Mouse (Mus musculus) adrenal gland (tissue): ENCODE results near the gene Ech1.

Source experiments
- intact Hi-C: fragments of 180-260 bp; cut with DNase I; formaldehyde crosslinking; loops from one replicate; pipeline ENCODE4 v1.15.1; 2025
- long read RNA-seq, 2 experiments: library from polyadenylated mRNA; unstranded; transcript quantifications; one replicate each; pipeline ENCODE4 v2.0.0; 2020; ENCODE audit warnings: borderline replicate concordance in 1 of 2; ENCODE audit not compliant: insufficient replicate concordance in 1 of 2

Gene Ech1
- long read RNA-seq, experiment 1, transcript Ech1-201 (10 exons, 1,267 nt), result major isoform, 274 of 289 reads
- long read RNA-seq, experiment 1, partial matches to known transcripts, result 6 of 289 reads
- long read RNA-seq, experiment 1, other reads (novel, unspliced or antisense), result 6 of 289 reads
- long read RNA-seq, experiment 2, transcript Ech1-201 (10 exons, 1,267 nt), result major isoform, 375 of 399 reads
- long read RNA-seq, experiment 2, partial matches to known transcripts, result 6 of 399 reads
- long read RNA-seq, experiment 2, other reads (novel, unspliced or antisense), result 15 of 399 reads

GRCm38 (mm10) chr7:28824941-28825685, at the start of gene Ech1:
Ech1 (plus strand) TSS chr7:28825217.
- intact Hi-C loops, result no loop called here

GRCm38 (mm10) chr7:28778825-28779224, 46.2 kb upstream of the Ech1 start:
- intact Hi-C loops, result no loop called here

GRCm38 (mm10) chr7:28780067-28780658, 44.9 kb upstream of the Ech1 start:
- intact Hi-C loops, result loop anchor here (5.0 to 10.0 kb wide), 2 partner anchors 87 to 255 kb away; no protein-coding TSS in a partner anchor

- intact Hi-C loops, result loop anchor here (5.0 to 10.0 kb wide), 2 partner anchors 86 to 254 kb away; no protein-coding TSS in a partner anchor
Measured at GRCm38 (mm10) chr7:28780857-28781256, 44.2 kb upstream of the Ech1 start.

DNA sequence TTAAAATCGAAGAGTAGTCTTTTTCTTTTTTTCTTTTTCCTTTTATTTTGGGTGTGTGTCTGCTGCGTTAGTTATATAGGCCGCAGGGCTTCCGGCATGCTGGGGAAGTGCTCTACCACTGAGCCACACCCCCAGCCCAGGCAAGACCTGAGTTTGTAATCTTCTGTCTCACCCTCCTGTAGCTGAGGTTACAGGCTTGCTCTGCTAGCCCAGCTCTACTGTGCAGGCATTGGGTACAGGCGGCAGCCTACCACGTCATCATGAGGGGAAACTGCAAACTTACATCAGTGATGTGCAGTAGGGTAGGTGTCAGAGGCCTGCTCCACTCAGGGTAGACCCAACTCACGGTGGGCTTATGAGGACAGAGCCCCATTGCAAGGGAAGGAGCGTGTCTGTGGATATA, 43.8 kb upstream of the Ech1 start:
- intact Hi-C loops, result loop anchor here (5.0 to 10.0 kb wide), 2 partner anchors 86 to 254 kb away; no protein-coding TSS in a partner anchor

GRCm38 (mm10) chr7:28785161-28785560, 39.9 kb upstream of the Ech1 start:
- intact Hi-C loops, result loop anchor here (5.0 to 10.0 kb wide), 2 partner anchors 187 to 250 kb away; no protein-coding TSS in a partner anchor

DNA sequence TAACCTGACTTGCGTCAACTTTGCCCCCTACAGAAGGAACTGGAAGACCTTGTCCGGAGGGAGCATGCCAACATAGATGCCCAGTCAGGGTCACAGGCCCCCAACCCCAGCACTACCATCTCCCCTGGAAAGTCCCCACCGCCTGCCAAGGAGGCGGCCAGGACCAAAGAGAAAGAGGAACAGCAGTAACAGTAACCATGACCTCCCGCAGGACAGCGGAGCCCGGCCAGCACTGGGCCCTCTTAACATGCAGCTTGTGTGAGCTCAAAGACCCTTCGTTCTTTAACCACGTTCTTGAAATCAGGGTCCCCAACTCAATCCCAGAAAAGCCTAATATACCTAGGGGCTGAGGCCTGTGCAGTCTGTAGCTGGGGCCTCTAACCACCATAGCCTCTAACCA, 37.1 kb upstream of the Ech1 start:
- intact Hi-C loops, result loop anchor here (5.0 to 10.0 kb wide), 2 partner anchors 184 to 247 kb away; no protein-coding TSS in a partner anchor

DNA sequence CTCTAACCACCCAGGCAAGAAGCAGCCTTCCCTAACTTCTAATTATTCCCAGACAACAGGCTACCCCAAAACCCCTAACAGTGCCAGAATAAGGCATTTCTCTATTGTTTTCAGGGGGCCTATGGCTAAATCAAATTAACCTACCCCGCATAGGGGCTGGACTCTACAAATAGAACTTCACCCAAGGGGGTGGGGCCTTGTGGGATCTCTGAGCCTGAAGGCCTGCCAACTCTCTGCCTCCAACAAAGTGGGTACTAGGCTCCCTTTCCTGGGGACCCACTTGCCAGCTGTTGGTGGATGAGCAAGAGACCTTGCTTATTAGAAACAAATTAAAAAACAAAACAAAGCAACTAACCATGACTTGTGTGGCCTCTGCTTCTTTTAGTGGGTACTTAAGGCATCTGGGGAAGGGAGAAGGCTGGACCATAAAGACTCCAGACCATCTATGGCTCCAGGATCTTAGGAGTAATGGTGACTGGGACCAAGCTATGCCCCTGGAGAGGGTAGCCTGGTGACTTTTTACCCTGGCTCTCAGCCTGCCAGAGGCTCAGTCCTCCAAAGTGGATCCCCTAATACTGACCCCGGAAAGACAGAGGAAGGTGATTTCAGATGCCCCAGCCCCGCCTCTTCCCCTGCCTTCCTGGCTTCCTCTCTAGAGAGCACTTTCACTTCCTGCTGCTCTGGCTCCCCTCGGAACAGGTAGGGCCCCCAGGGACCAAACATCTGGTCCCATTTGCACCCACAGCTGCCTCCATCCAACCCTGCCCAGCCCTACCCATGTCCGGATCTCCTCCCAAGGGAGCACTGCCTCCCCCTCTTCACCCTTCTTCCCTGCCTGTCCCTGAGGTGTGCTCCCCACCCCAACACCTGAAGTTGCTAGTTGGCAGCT, 36.5 kb upstream of the Ech1 start, which contains the start of gene Rinl:
Rinl (plus strand) TSS at position 663 of the 889 bp plus-strand sequence.
- intact Hi-C loops, result loop anchor here (5.0 to 10.0 kb wide), 2 partner anchors 184 to 246 kb away; no protein-coding TSS in a partner anchor

DNA sequence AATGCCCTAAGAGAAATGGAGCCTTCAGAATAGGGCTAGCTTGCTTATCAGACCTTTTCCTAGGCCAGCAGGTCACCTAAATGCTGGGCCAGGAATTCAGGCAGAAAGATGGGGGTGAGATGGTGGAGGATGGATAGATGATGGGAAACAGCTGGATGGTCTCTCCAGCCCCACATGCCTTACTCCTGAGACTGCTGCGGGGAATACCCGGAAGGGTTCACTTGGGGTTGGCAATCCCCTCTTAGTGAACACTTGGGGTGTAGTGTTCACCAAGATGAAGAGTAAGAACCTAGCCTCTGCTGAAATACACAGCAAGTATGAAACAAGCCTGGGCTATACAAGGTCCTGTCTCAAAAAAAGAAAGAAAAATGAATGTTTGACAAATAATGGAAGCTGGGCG, 35.8 kb upstream of the Ech1 start:
- intact Hi-C loops, result loop anchor here (5.0 to 10.0 kb wide), 2 partner anchors 183 to 246 kb away; no protein-coding TSS in a partner anchor

- intact Hi-C loops, result no loop called here
Measured at GRCm38 (mm10) chr7:28790066-28790806, 34.8 kb upstream of the Ech1 start.

- intact Hi-C loops, result no loop called here
Measured at GRCm38 (mm10) chr7:28791706-28792105, 33.3 kb upstream of the Ech1 start.

- intact Hi-C loops, result no loop called here
Measured at GRCm38 (mm10) chr7:28792391-28793185, 32.4 kb upstream of the Ech1 start.

GRCm38 (mm10) chr7:28793834-28794233, 31.2 kb upstream of the Ech1 start:
- intact Hi-C loops, result no loop called here

DNA sequence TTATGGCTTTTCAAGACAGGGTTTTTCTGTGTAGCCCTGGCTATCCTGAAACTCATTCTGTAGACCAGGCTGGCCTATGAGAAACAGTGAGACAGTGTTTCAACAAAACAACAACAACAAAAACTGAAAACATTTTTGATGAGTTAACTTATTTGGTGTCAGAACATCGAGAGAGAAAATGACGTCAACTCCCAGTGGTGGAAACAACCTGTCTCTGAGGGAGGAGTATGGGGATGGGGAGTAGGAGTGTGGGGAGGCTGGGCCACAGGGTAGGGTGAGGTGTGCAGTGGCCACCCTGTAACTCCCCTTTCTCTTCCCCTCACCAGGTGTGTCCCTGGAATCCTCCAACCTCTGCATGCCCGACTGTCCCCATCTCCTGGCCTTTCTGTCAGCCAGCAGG, 30.5 kb upstream of the Ech1 start:
- intact Hi-C loops, result no loop called here

GRCm38 (mm10) chr7:28795832-28796231, 29.2 kb upstream of the Ech1 start:
- intact Hi-C loops, result no loop called here

- intact Hi-C loops, result no loop called here
Measured at GRCm38 (mm10) chr7:28796562-28796975, 28.4 kb upstream of the Ech1 start.

DNA sequence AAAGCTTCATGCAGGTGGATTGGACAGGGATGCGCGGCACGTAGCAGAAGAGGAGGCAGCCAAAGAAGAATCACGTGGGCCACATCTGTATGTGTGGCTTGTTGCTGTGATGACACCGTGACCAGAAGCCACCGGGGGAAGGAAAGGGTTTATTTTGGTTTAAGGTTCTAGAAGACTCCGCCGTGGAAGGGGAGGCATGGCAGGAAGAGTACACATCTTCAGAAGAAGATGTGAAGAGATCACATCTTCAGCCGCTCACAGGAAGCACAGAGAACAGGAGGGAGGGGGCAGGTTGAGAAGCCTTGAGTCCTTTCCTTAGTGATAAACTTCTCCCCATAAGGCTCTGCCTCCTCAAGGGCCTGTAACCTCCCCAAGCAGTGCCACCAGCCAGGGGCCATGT, 25.0 kb upstream of the Ech1 start:
- intact Hi-C loops, result loop anchor here (2.0 kb wide), 1 partner anchor 67 kb away; no protein-coding TSS in a partner anchor

DNA sequence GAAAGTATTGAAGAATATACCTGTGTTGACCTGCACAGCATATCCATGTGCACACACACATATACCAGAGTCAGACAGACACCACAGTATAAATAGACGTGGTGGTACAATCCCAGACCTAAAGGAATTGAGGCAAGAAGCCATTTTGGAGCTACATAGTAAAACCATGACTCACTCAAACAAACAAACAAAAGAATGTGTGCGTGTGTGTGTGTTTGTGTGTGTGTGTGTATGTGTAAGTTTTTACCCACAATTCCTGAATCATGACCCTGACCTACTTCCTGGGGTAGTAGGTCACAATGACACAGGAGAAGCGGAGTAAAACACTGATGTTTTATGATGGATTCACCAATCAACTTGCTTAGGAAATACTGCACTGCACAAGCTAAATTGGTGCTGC, 23.6 kb upstream of the Ech1 start:
- intact Hi-C loops, result no loop called here
